Mouse (Mus musculus) G1E (cell line): ENCODE measurements around the gene Usp15.

ENCODE experiments used
- CTCF ChIP-seq: IDR thresholded peaks from 2 replicates; pipeline ENCODE4 v1.5.1; 2012; ENCODE audit warnings: low read depth, low read length, inconsistent platforms, mixed read lengths
- GATA1 ChIP-seq: IDR thresholded peaks from 2 replicates; pipeline ENCODE4 v1.6.1; 2012; ENCODE audit warnings: borderline replicate concordance, low read length, inconsistent platforms, mixed read lengths
- GATA2 ChIP-seq: IDR thresholded peaks from 2 replicates; pipeline ENCODE4 v1.6.1; 2012; ENCODE audit warnings: low read depth, low read length, inconsistent platforms, borderline replicate concordance

- TF ChIP-seq CTCF = no peak
- TF ChIP-seq GATA1 = no peak
- TF ChIP-seq GATA2 = no peak
These were observed 12.7 kb upstream of the Usp15 start for GRCm38 (mm10) chr10:123209517-123209916.
